Mouse (Mus musculus) hindbrain, embryonic 14.5 days (tissue): ENCODE measurements around the gene Aamp. TPM values are rescaled to one million over a fixed set of nuclear protein-coding genes. Genes with fewer than 3 reads are reported as not detected.
A peak's percentile ranks its signal among the peaks of the same experiment; 100 is the strongest.

Source experiments
- ATAC-seq: fragments of 200-750 bp; cut with Nextera tagmentation; 2 replicates; pipeline ENCODE4 v1.8.0; 2017; ENCODE audit warnings: moderate number of reproducible peaks, mild to moderate bottlenecking, moderate TSS enrichment, moderate library complexity; ENCODE audit not compliant: low FRiP score
- DNase-seq: peaks from one replicate; pipeline ENCODE4 v3.0.0-alpha.2; 2015; ENCODE audit warnings: low spot score
- H3K27ac ChIP-seq: fragments of 300-500 bp; sonication (generic); 2 replicates; pipeline ENCODE4 v1.5.1; 2014; ENCODE audit warnings: mild to moderate bottlenecking, moderate library complexity
- H3K27me3 ChIP-seq: fragments of 300-500 bp; sonication (generic); 2 replicates; pipeline ENCODE4 v1.6.1; 2014; ENCODE audit warnings: mild to moderate bottlenecking, low read length, mixed read lengths; ENCODE audit not compliant: control insufficient read depth, insufficient read depth
- H3K36me3 ChIP-seq: fragments of 300-500 bp; sonication (generic); replicated peaks from 2 replicates; pipeline ENCODE4 v1.6.1; 2014; ENCODE audit not compliant: control insufficient read depth, insufficient read depth
- H3K4me1 ChIP-seq: fragments of 300-500 bp; sonication (generic); replicated peaks from 2 replicates; pipeline ENCODE4 v1.6.1; 2014; ENCODE audit warnings: antibody characterized with exemption, low read length, mixed read lengths; ENCODE audit not compliant: control insufficient read depth, insufficient read depth
- H3K4me2 ChIP-seq: fragments of 300-500 bp; sonication (generic); replicated peaks from 2 replicates; pipeline ENCODE4 v1.6.1; 2014; ENCODE audit warnings: mild to moderate bottlenecking, moderate library complexity
- H3K4me3 ChIP-seq: fragments of 300-500 bp; sonication (generic); replicated peaks from 2 replicates; pipeline ENCODE4 v1.5.1; 2014; ENCODE audit warnings: mild to moderate bottlenecking, low read length
- H3K9ac ChIP-seq: fragments of 300-500 bp; sonication (generic); 2 replicates; pipeline ENCODE4 v1.6.1; 2014
- H3K9me3 ChIP-seq: fragments of 300-500 bp; sonication (generic); 2 replicates; pipeline ENCODE4 v1.6.1; 2016; ENCODE audit warnings: low read length; ENCODE audit not compliant: control insufficient read depth
- WGBS: fragments of 180-500 bp; shearing (Covaris S2); extraction: QIAGEN DNeasy Blood & Tissue Kit; methylation state at CpG from one replicate; pipeline ENCODE4 v1.1.7; 2014; 5-methylcytosine and 5-hydroxymethylcytosine counted together
- polyA plus RNA-seq: library from polyadenylated mRNA; unstranded; fragments of >200 nt; fragmentation: Nextera tagmentation; extraction: Ambion mirVana; gene quantifications from 2 replicates; pipeline ENCODE4 v1.2.1, GENCODE M21; 2014

Aamp gene
- polyA plus RNA-seq, 1 experiment from 2014 or later: 188 TPM

DNA sequence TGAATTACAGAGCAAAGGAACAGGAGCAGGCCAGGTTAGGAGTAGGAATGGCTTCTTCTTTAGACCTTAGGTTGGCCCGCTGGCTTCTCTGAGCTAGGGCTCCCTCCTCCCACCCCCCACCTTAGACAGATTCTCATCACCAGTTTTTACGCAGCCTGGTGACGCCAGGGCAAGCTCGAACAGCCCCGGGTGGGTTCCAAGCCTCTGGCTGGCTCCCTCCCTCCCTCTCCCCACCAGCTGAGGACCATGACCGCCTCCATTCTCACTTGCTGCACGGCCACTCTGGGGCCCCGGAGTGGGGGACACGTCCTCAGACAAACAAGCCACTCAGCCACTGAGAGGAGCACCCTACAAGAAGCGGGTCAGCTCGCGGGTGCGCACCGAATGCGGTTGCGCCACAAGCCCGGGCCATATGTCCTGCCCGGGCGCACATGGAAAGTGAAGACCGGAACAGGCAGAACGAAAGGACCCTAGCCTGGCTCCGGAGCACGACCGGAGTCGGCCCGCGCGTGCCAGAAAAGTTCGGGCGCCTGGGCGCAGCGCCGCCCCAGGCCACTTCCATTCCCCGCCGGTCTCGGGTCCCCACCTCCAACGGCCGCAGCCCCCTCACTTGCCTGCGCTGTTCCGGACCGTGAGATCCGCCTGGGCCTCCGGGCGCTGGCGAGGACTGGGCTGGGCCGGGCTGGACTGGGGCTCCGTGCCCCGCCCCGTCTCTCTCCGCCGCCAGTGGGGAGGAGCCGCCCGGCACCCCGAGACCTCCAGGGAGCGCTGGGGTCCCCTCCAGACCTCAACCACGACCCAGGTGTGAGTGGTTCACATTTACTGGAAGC is 19.2 kb upstream of the Aamp start:
- Histone ChIP-seq H3K4me3 (peak overlapping the region; percentile 36), H3K4me2 (peak overlapping the region; percentile 59), H3K9me3 (no peaks in the 10 kb centered on the region), H3K27me3 (peaks cover 18% of the 10 kb centered on the region), H3K36me3 (no peaks in the 10 kb centered on the region; the same call in 1 of the 2 replicates), H3K4me1 (peaks cover 13% of the 10 kb centered on the region; the same call in 1 of the 2 replicates), H3K9ac (peak overlapping the region; percentile 56), H3K27ac (peak overlapping the region; percentile 38; the same call in 1 of the 2 replicates)
- ATAC-seq (peak; percentile 75), DNase-seq (peak; percentile 41)
- 1% methylated on average over 53 of the region's 56 CpGs for WGBS

GRCm38 (mm10) chr1:74302835-74303234 is 18.3 kb upstream of the Aamp start:
- peak overlapping the region; percentile 59; the same call in 1 of the 2 replicates for H3K4me2 ChIP-seq
- peaks cover 18% of the 10 kb centered on the region for H3K27me3 ChIP-seq
- DNase-seq (no peak), ATAC-seq (no peak)
- no peak overlapping the region for H3K27ac ChIP-seq
- H3K4me1 ChIP-seq: peaks cover 13% of the 10 kb centered on the region; the same call in 1 of the 2 replicates
- no peak overlapping the region for H3K9ac ChIP-seq
- WGBS: 82% methylated on average over 2 of the region's 2 CpGs
- H3K4me3 ChIP-seq: no peak overlapping the region
- no peaks in the 10 kb centered on the region for H3K9me3 ChIP-seq
- H3K36me3 ChIP-seq: no peaks in the 10 kb centered on the region; the same call in 1 of the 2 replicates

GRCm38 (mm10) chr1:74302229-74302628 is 17.7 kb upstream of the Aamp start:
- no peaks in the 10 kb centered on the region for H3K9me3 ChIP-seq
- no peak overlapping the region for H3K4me2 ChIP-seq
- no peak for ATAC-seq
- H3K4me3 ChIP-seq: no peak overlapping the region
- H3K27ac ChIP-seq: no peak overlapping the region
- DNase-seq: no peak
- peaks cover 13% of the 10 kb centered on the region; the same call in 1 of the 2 replicates for H3K4me1 ChIP-seq
- H3K9ac ChIP-seq: no peak overlapping the region
- 91% methylated on average over 7 of the region's 7 CpGs for WGBS
- peaks cover 18% of the 10 kb centered on the region for H3K27me3 ChIP-seq
- no peaks in the 10 kb centered on the region for H3K36me3 ChIP-seq

DNA sequence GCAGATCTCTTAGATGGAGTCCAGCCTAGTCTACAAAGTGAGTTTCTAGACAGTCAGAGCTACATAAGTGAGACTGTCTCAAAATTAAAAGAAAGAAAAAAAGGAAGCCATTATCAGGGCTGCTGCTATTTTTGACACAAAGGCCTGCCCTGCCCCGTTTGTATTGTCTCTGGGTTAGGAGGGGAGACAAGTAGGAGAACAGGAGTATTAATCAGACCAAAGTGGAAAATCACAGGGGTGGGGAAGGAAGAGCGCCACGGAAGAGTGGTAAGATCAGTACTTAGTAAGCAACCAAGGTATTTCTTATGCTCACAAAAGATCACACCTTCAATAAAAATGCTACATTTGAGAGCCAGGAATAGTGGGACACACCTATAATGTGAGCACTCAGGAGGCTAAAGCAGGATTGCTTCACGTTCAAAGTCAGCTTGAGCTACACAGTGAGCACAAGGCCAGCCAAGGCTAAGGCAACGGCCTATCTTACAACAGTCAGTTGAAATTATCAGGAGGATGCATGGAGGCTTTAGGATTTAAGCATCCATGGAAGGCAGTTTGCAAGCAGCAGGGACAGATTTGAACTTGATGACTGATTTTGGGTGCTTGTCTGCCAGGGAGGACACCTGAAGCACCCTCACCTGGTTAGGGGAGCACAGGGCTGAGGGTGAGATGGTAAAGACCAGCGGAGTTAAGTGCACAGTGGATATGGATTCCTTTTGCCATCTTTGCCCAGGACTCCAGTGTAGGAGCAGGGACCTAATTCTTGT is 16.0 kb upstream of the Aamp start:
- no peak for DNase-seq
- 90% methylated on average over 6 of the region's 6 CpGs for WGBS
- Histone ChIP-seq H3K4me2 (no peak overlapping the region), H3K9me3 (no peaks in the 10 kb centered on the region), H3K27me3 (peaks cover 18% of the 10 kb centered on the region), H3K4me3 (no peak overlapping the region), H3K36me3 (no peaks in the 10 kb centered on the region), H3K27ac (no peak overlapping the region), H3K4me1 (peaks cover 19% of the 10 kb centered on the region), H3K9ac (no peak overlapping the region)
- ATAC-seq: no peak

DNA sequence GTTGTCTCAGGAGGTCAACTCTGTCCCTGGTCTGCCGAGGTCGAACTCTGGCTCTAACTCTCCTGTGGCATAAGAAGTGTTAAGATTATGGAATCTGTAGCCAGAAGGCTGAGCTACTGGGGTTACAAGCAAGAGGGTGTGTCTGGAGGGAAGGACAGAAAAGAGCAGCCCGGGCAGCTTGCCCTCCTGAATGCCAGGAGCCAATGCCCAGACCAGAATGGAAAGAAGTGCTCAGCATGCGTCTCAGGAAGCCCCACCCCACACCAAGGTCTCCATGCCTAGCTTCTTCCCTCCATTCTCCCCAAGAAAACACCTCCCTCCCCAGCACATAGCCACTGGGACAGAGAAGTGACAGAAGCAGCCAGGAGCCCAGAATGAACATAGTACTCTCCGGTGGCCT is 14.5 kb upstream of the Aamp start:
- H3K36me3 ChIP-seq: no peaks in the 10 kb centered on the region
- H3K27me3 ChIP-seq: peaks cover 16% of the 10 kb centered on the region
- H3K4me1 ChIP-seq: peaks cover 22% of the 10 kb centered on the region
- no peak overlapping the region for H3K4me2 ChIP-seq
- no peaks in the 10 kb centered on the region for H3K9me3 ChIP-seq
- no peak for ATAC-seq
- no peak for DNase-seq
- WGBS: 73% methylated on average over 5 of the region's 5 CpGs
- no peak overlapping the region for H3K27ac ChIP-seq
- no peak overlapping the region for H3K4me3 ChIP-seq
- H3K9ac ChIP-seq: no peak overlapping the region

GRCm38 (mm10) chr1:74298157-74298750 is 13.7 kb upstream of the Aamp start:
- Histone ChIP-seq H3K27ac (no peak overlapping the region), H3K9me3 (no peaks in the 10 kb centered on the region), H3K4me2 (no peak overlapping the region), H3K27me3 (0 out of 2 replicates have a peak, but pooled peaks cover 9% of the 10 kb centered on the region), H3K9ac (no peak overlapping the region), H3K4me1 (peaks cover 14% of the 10 kb centered on the region), H3K36me3 (0 out of 2 replicates have a peak, but pooled peaks cover 3% of the 10 kb centered on the region), H3K4me3 (no peak overlapping the region)
- ATAC-seq (no peak), DNase-seq (no peak)
- 89% methylated on average over 5 of the region's 5 CpGs for WGBS

GRCm38 (mm10) chr1:74297269-74297668 is 12.7 kb upstream of the Aamp start:
- WGBS: 82% methylated on average over 3 of the region's 3 CpGs
- Histone ChIP-seq H3K27me3 (0 out of 2 replicates have a peak, but pooled peaks cover under 1% of the 10 kb centered on the region), H3K9me3 (no peaks in the 10 kb centered on the region), H3K36me3 (peaks cover 7% of the 10 kb centered on the region), H3K4me3 (no peak overlapping the region), H3K27ac (no peak overlapping the region), H3K4me1 (peaks cover 13% of the 10 kb centered on the region; the same call in 1 of the 2 replicates), H3K9ac (no peak overlapping the region), H3K4me2 (no peak overlapping the region)
- no peak for DNase-seq
- no peak for ATAC-seq

GRCm38 (mm10) chr1:74296477-74296876 is 11.9 kb upstream of the Aamp start:
- no peak overlapping the region for H3K4me3 ChIP-seq
- no peaks in the 10 kb centered on the region for H3K27me3 ChIP-seq
- peak overlapping the region; percentile 80 for H3K27ac ChIP-seq
- peak overlapping the region; percentile 17; the same call in 1 of the 2 replicates for H3K9ac ChIP-seq
- no peak overlapping the region; the same call in 1 of the 2 replicates for H3K4me2 ChIP-seq
- 75% methylated on average over 6 of the region's 6 CpGs for WGBS
- ATAC-seq (no peak), DNase-seq (no peak)
- peaks cover 13% of the 10 kb centered on the region; the same call in 1 of the 2 replicates for H3K4me1 ChIP-seq
- H3K9me3 ChIP-seq: no peaks in the 10 kb centered on the region
- H3K36me3 ChIP-seq: peaks cover 15% of the 10 kb centered on the region
